Mouse (Mus musculus) heart, postnatal 25 days (tissue): ENCODE data around the gene Syf2. TPM values are rescaled to one million over a fixed set of nuclear protein-coding genes. Genes with fewer than 3 reads are reported as not detected.

ENCODE experiments used
- DNase-seq: peaks from one replicate; pipeline ENCODE4 v3.0.0; 2022; ENCODE audit warnings: low spot score
- intact Hi-C: fragments of 180-260 bp; cut with DNase I; formaldehyde crosslinking; loops from one replicate; pipeline ENCODE4 v1.15.1; 2025
- total RNA-seq, 2 experiments: library from RNA; stranded (reverse); gene quantifications; 2 replicates each; pipeline ENCODE4 v1.2.3; 2021

Syf2 gene
- total RNA-seq, 2 experiments from 2014 or later: 48.6 to 52.4 TPM

DNA sequence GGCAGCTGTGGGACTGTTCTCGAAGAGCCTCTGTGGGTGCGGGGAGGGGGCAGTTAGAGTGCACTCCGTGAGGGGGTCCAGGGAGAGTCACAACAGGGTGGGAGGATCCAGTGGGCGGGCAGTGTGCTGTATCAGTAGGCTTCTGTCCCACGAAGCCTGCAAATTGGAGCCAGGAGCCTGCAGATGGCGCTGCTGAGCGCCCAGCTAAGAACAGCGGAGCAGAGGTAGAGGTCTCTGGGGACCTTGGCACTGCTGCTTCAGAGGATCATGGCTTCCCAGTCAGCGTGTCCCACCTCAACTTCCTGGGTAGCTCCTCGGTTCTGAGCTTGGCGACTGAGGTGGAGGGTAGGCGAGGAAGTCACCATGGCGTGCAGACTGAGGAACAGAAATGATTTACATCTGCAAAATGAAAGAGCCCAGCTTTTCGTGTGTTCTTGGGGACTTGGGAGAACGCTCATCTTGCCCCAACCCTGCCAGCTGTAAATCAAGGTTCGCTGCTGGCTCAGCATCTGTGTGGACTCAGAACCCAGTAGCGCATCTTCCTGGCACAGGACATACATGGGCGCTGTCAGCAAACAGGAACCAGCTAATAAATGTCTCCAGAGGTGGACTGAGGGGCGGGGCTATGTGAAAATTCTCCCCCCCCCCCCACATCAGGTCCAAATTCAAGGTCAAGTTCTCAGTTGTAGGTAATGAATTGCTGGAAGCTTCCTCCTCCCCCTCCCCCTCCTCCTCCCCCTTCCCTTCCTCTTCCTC lies 32.5 kb downstream of the Syf2 start:
- intact Hi-C loops: no loop called here
- DNase-seq: no peak

DNA sequence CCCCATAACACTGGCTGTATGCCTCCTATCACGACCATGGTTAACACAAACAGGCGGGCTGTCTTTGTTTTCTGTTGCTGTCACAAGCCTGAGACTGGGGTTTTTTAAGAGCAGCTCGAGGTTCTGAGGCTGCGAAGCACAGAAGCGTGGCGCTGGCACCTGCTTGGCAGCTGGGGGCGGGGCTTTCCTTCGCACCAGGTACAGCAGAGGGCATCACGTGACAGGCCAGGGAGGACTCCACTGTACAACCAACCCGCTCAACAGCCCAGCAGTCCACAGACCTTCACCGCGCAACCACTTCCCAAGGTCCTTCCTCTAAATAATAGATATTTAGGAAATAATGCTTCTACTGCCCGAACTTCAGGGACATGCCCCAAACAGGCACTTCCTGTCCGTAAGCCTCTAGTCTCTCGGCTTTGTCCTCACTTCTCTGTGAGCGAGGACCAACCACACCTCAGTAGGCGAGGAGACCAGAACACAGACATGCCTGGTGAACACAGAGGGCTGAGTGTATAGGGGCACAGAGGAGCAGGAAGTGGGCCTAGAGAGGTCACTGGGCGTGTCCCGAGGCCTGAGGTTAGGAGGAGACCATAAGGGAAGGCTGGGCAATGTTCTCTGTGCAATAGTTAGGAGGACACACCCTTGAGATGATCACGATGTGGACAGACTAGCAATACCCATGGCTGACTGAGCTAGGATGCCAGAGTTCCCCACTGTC lies 37.3 kb downstream of the Syf2 start:
- intact Hi-C loops: no loop called here

GRCm38 (mm10) chr4:134968605-134968976 lies 37.9 kb downstream of the Syf2 start:
- intact Hi-C loops: no loop called here
- DNase-seq: no peak

More for the DNA sequence above, 37.3 kb downstream of the Syf2 start:
- DNase-seq: no peak

DNA sequence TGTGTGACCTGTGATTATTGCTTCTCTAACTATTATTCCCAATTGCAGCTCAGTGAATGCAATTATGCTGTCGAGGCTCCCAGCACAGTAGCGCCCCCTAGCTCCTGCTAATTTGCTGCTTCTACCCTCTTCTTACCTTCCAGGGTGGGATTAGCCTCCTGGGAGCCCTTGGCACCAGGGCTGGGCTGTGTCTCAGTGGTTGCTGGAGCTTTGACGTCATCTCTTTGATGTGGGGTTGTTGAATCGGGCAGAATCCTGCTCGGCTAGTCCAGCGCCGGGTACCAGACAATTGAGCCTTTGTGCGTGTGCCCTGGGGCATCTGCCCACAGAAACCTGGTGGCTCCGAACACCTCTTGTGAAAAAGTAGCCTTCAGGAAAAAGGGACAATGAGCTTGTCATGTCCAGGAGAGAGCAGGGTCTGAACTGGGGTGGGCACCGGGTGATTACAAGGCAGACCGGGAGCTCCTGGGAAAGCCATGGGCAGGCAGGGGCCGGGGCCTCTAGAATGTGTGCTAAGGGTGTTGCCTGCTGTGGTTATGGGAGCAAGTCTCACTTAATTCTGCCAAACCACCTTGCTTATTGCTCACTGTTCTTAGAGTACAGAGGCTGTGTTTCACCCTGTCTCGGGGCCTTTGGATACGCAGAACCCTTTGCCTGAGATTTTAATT lies 44.7 kb downstream of the Syf2 start:
- intact Hi-C loops: no loop called here
- DNase-seq: no peak

GRCm38 (mm10) chr4:134975929-134976308 lies 45.2 kb downstream of the Syf2 start:
- intact Hi-C loops: no loop called here
- DNase-seq: no peak

- no peak for DNase-seq
- intact Hi-C loops: no loop called here
These were observed 48.2 kb downstream of the Syf2 start for GRCm38 (mm10) chr4:134978930-134979329.

DNA sequence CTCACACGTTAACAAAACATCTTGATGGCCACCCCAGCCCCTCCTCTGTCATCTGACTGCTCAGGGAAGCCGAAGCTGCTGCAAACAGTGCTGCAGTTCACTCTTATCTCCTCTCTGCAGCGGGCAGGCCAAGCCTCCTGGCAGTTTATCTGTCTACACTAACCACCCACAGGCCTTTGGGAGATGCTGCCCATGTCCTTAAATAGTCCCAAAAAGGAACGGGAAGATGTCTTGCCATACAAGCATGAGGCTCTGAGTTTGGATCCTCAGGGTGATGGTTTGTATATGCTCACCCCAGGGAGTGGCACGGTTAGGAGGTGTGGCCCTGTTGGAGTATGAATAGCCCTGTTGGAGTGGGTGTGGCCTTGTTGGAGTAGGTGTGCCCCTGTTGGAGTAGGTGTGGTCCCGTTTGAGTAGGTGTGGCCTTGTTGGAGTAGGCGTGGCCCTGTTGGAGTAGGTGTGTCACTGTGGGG lies 51.3 kb downstream of the Syf2 start:
- intact Hi-C loops: no loop called here
- DNase-seq: no peak

DNA sequence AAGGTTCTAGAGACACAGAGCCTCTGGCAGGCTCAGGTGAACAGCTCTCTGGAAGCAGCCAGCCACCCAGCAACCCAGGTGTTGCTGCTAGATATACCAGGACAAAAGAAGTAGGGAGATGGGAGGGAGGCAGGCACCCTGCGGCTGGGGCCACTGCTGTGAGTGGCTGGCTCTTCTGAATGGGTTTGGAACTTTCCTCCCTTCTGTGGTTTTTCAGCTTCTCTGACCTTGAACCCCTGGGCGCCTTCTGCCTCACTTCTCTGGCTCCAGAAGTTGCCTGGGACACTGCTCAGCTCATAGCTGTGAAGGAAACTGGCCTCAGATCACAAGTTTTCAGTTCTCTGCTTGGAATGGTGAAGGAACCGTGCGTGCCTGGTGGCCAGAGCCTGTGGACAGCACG lies 52.4 kb downstream of the Syf2 start:
- DNase-seq: no peak
- intact Hi-C loops: no loop called here

DNA sequence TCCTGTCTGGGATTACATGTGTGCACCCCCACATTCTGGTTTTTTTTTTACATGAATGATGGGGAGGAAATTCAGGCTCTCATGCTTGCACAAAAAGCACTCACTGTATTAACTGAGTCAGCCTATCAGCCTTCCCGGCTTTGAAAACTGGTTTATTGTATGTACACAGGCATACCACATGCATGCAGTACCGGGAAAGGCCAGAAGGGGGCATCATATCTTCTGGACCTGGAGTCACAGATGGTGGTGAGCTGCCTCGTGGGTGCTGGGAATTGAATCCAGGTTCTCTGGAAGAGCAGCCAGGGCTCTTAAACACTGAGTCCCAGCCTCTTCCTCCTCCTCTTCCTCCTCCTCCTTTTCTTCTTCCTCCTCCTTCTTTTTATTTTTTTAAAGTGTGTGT lies 53.9 kb downstream of the Syf2 start:
- no peak for DNase-seq
- intact Hi-C loops: no loop called here

GRCm38 (mm10) chr4:134985626-134986335 lies 55.1 kb downstream of the Syf2 start:
- intact Hi-C loops: no loop called here
- DNase-seq: no peak

- no peak for DNase-seq
- intact Hi-C loops: no loop called here
These were observed 55.6 kb downstream of the Syf2 start for GRCm38 (mm10) chr4:134986336-134986635.

DNA sequence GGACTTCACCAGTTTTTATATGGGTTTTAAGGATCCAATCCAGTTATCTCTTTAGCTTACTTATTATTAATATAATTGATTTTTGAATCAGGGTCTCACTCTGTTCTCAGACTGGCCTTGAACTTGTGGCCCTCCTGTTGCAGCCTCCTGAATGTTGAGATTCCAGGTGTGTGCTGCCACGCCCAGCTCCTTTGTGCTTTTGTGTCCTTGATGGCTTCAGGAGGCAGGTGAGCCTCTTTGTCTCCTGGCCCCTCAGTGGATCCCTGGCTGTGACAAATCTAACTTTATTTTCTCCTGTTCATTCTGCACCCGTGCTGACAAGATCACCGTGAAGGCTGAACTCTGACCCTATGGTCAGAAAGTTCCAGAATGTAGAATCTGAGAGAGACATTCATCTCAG lies 56.3 kb downstream of the Syf2 start:
- intact Hi-C loops: no loop called here
- no peak for DNase-seq

Other genes with a start within 250 kb of the Syf2 start
- gene Man1c1, start 226.6 kb upstream of the Syf2 start, total RNA-seq: 10 to 100 TPM; 21.0 to 25.0 TPM
- gene Ldlrap1, start 162.9 kb upstream of the Syf2 start, total RNA-seq: 10 to 100 TPM; 14.1 to 15.5 TPM
- gene Maco1, start 77.6 kb upstream of the Syf2 start, total RNA-seq: 10 to 100 TPM; 18.6 to 22.1 TPM
- gene Rhd, start 66.4 kb upstream of the Syf2 start, total RNA-seq: 1 to 10 TPM; 1.5 to 1.6 TPM
- 10 to 100 TPM; 57.7 to 67.6 TPM for gene Tmem50a, start 15.9 kb upstream of the Syf2 start, total RNA-seq
- gene Rsrp1, start 7.3 kb upstream of the Syf2 start, total RNA-seq: 100 to 1,000 TPM; 153 to 208 TPM
- gene Runx3, start 189.8 kb downstream of the Syf2 start, total RNA-seq: under 1 TPM; 0.31 to 0.50 TPM